Mouse (Mus musculus) limb, embryonic 15.5 days (tissue): ENCODE data around the gene Cct5. TPM values are rescaled to one million over a fixed set of nuclear protein-coding genes. Genes with fewer than 3 reads are reported as not detected.
A peak's percentile ranks its signal among the peaks of the same experiment; 100 is the strongest.

Experiments used
- ATAC-seq: fragments of 200-750 bp; cut with Nextera tagmentation; 2 replicates; pipeline ENCODE4 v1.8.0; 2017; ENCODE audit warnings: low read depth, moderate TSS enrichment; ENCODE audit not compliant: insufficient number of reproducible peaks, low FRiP score, low TSS enrichment
- H3K27ac ChIP-seq: fragments of 300-500 bp; sonication (generic); 2 replicates; pipeline ENCODE4 v1.5.1; 2015; ENCODE audit warnings: moderate library complexity, mild to moderate bottlenecking, inconsistent platforms
- H3K27me3 ChIP-seq: fragments of 300-500 bp; sonication (generic); 2 replicates; pipeline ENCODE4 v1.6.1; 2015; ENCODE audit warnings: inconsistent platforms
- H3K36me3 ChIP-seq: fragments of 300-500 bp; sonication (generic); 2 replicates; pipeline ENCODE4 v1.6.1; 2015; ENCODE audit warnings: inconsistent platforms
- H3K4me1 ChIP-seq: fragments of 300-500 bp; sonication (generic); 2 replicates; pipeline ENCODE4 v1.6.1; 2015; ENCODE audit warnings: inconsistent platforms
- H3K4me2 ChIP-seq: fragments of 300-500 bp; sonication (generic); 2 replicates; pipeline ENCODE4 v1.6.1; 2015; ENCODE audit warnings: mild to moderate bottlenecking, inconsistent platforms
- H3K4me3 ChIP-seq: fragments of 300-500 bp; sonication (generic); 2 replicates; pipeline ENCODE4 v1.5.1; 2015; ENCODE audit warnings: mild to moderate bottlenecking, inconsistent platforms
- H3K9ac ChIP-seq: fragments of 300-500 bp; sonication (generic); 2 replicates; pipeline ENCODE4 v1.6.1; 2015; ENCODE audit warnings: inconsistent platforms
- H3K9me3 ChIP-seq: fragments of 300-500 bp; sonication (generic); 2 replicates; pipeline ENCODE4 v1.6.1; 2016; ENCODE audit warnings: inconsistent platforms
- WGBS: fragments of 180-500 bp; shearing (Covaris S2); methylation state at CpG from one replicate; pipeline ENCODE4 v1.1.7; 2015; 5-methylcytosine and 5-hydroxymethylcytosine counted together
- polyA plus RNA-seq: library from polyadenylated mRNA; unstranded; fragments of >200 nt; fragmentation: Nextera tagmentation; extraction: Ambion mirVana; gene quantifications from 2 replicates; pipeline ENCODE4 v1.2.1, GENCODE M21; 2015

The Cct5 gene
- 450 and 453 TPM in 2 replicates for polyA plus RNA-seq

- peak within 1 kb of the TSS; percentile 84 for H3K4me2 ChIP-seq
- H3K9me3 ChIP-seq: no peaks in the 10 kb centered on the region
- peak within 1 kb of the TSS; percentile 97 for H3K27ac ChIP-seq
- H3K4me3 ChIP-seq: peak within 1 kb of the TSS; percentile 74
- WGBS: under 1% methylated on average over 63 of the region's 63 CpGs
- no peaks in the 10 kb centered on the region for H3K27me3 ChIP-seq
- peak within 1 kb of the TSS; percentile 83 for H3K9ac ChIP-seq
- peaks cover 6% of the 10 kb centered on the region; the same call in 1 of the 2 replicates for H3K36me3 ChIP-seq
- peaks cover 22% of the 10 kb centered on the region for H3K4me1 ChIP-seq
- peak; percentile 85 for ATAC-seq
Measured at GRCm38 (mm10) chr15:31601646-31602374, at the start of gene Cct5, which contains the start of gene Fam173b. TSS of gene Cct5 (minus strand) at chr15:31601804. TSS of gene Fam173b (plus strand) at chr15:31601852.

DNA sequence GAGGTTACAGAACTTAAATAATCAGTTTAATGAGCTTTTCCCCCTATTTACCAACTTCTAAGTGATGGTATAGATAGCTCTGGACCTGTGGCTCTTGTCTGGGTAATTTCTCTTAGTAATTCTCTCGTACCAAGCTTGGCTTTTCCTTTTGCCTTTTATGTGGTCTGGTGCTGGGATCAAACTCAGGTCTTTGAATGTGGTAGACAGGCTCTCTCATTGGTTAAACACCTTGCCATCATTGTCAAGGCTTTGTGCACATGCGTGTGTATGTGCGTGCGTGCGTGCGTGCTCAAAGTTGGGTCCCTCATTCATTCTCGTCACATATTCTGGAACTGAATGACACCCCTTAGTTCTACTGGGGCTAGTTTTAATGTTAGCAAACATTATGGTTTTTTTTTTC, 49.2 kb upstream of the Cct5 start:
- ATAC-seq: no peak
- H3K9ac ChIP-seq: no peak overlapping the region
- no peak overlapping the region for H3K27ac ChIP-seq

GRCm38 (mm10) chr15:31649691-31650090, 48.1 kb upstream of the Cct5 start:
- no peak for ATAC-seq
- H3K4me3 ChIP-seq: no peak overlapping the region
- peaks cover 4% of the 10 kb centered on the region; the same call in 1 of the 2 replicates for H3K4me1 ChIP-seq
- no peak overlapping the region for H3K27ac ChIP-seq
- no peaks in the 10 kb centered on the region for H3K36me3 ChIP-seq
- no peaks in the 10 kb centered on the region for H3K27me3 ChIP-seq
- no peaks in the 10 kb centered on the region for H3K9me3 ChIP-seq
- WGBS: 87% methylated on average over 12 of the region's 12 CpGs
- H3K4me2 ChIP-seq: no peak overlapping the region
- no peak overlapping the region for H3K9ac ChIP-seq

More for the DNA sequence above, 49.2 kb upstream of the Cct5 start:
- Histone ChIP-seq H3K4me3 (no peak overlapping the region), H3K27me3 (no peaks in the 10 kb centered on the region), H3K4me1 (peaks cover 4% of the 10 kb centered on the region; the same call in 1 of the 2 replicates), H3K9me3 (no peaks in the 10 kb centered on the region), H3K4me2 (no peak overlapping the region), H3K36me3 (no peaks in the 10 kb centered on the region)
- 85% methylated on average over 7 of the region's 7 CpGs for WGBS

- no peak overlapping the region for H3K27ac ChIP-seq
- WGBS: 58% methylated on average over 8 of the region's 8 CpGs
- ATAC-seq: no peak
Measured at GRCm38 (mm10) chr15:31647851-31648569, 46.4 kb upstream of the Cct5 start.

GRCm38 (mm10) chr15:31647225-31647624, 45.6 kb upstream of the Cct5 start:
- no peak overlapping the region for H3K27ac ChIP-seq
- no peak overlapping the region for H3K4me2 ChIP-seq
- no peak for ATAC-seq
- WGBS: 75% methylated on average over 6 of the region's 6 CpGs
- H3K36me3 ChIP-seq: no peaks in the 10 kb centered on the region
- H3K4me3 ChIP-seq: no peak overlapping the region
- H3K9ac ChIP-seq: no peak overlapping the region
- H3K9me3 ChIP-seq: no peaks in the 10 kb centered on the region
- H3K27me3 ChIP-seq: no peaks in the 10 kb centered on the region
- H3K4me1 ChIP-seq: peaks cover 4% of the 10 kb centered on the region; the same call in 1 of the 2 replicates

More at GRCm38 (mm10) chr15:31647851-31648569, 46.4 kb upstream of the Cct5 start:
- H3K4me1 ChIP-seq: peaks cover 4% of the 10 kb centered on the region; the same call in 1 of the 2 replicates
- no peaks in the 10 kb centered on the region for H3K9me3 ChIP-seq
- H3K4me3 ChIP-seq: no peak overlapping the region
- H3K9ac ChIP-seq: no peak overlapping the region
- no peaks in the 10 kb centered on the region for H3K36me3 ChIP-seq
- H3K27me3 ChIP-seq: no peaks in the 10 kb centered on the region
- H3K4me2 ChIP-seq: no peak overlapping the region

DNA sequence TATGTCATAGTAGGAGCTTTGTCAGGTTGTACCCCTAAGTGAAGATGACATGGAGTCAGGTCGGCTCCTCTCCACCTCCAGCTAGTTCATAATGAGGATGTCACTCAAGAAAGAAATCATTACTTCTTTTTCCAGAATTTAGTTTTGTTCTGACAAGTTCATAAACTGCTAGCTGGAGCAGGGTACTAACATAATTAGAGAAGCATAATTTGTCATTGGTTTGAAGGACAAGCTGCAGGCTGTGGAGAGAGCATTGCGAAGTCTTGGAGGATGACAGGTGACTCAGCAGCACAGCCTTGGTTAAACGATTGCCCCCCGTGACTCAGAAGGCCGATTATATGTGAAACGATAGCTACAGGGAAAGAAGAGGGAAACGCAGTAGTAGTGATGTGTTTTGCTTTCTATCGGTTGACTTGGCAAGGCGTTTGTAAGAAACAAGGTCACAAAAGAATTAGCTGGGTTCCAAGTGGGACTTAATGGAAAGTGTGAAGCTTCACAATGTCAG, 34.5 kb upstream of the Cct5 start:
- Histone ChIP-seq H3K36me3 (no peaks in the 10 kb centered on the region), H3K9me3 (no peaks in the 10 kb centered on the region), H3K9ac (no peak overlapping the region), H3K4me3 (no peak overlapping the region), H3K4me1 (peaks cover 10% of the 10 kb centered on the region; the same call in 1 of the 2 replicates), H3K27ac (no peak overlapping the region), H3K27me3 (no peaks in the 10 kb centered on the region), H3K4me2 (no peak overlapping the region)
- 71% methylated on average over 9 of the region's 9 CpGs for WGBS
- no peak for ATAC-seq

- no peak for ATAC-seq
- no peak overlapping the region for H3K27ac ChIP-seq
- no peaks in the 10 kb centered on the region for H3K36me3 ChIP-seq
- no peak overlapping the region for H3K4me2 ChIP-seq
- no peaks in the 10 kb centered on the region for H3K9me3 ChIP-seq
- peaks cover 10% of the 10 kb centered on the region; the same call in 1 of the 2 replicates for H3K4me1 ChIP-seq
- no peak overlapping the region for H3K9ac ChIP-seq
- H3K27me3 ChIP-seq: no peaks in the 10 kb centered on the region
- 66% methylated on average over 6 of the region's 6 CpGs for WGBS
- H3K4me3 ChIP-seq: no peak overlapping the region
Measured at GRCm38 (mm10) chr15:31634582-31634981, 33.0 kb upstream of the Cct5 start.

- Histone ChIP-seq H3K4me2 (no peak overlapping the region), H3K27ac (no peak overlapping the region), H3K27me3 (no peaks in the 10 kb centered on the region), H3K4me1 (peaks cover 10% of the 10 kb centered on the region; the same call in 1 of the 2 replicates), H3K36me3 (no peaks in the 10 kb centered on the region), H3K9ac (no peak overlapping the region), H3K9me3 (no peaks in the 10 kb centered on the region), H3K4me3 (no peak overlapping the region)
- 74% methylated on average over 4 of the region's 4 CpGs for WGBS
- ATAC-seq: no peak
Measured at GRCm38 (mm10) chr15:31632478-31632877, 30.9 kb upstream of the Cct5 start.

GRCm38 (mm10) chr15:31631396-31631858, 29.8 kb upstream of the Cct5 start:
- ATAC-seq: no peak
- Histone ChIP-seq H3K4me2 (no peak overlapping the region), H3K9ac (no peak overlapping the region), H3K4me1 (peaks cover 12% of the 10 kb centered on the region; the same call in 1 of the 2 replicates), H3K27ac (no peak overlapping the region), H3K9me3 (no peaks in the 10 kb centered on the region), H3K36me3 (no peaks in the 10 kb centered on the region), H3K27me3 (no peaks in the 10 kb centered on the region), H3K4me3 (no peak overlapping the region)
- WGBS: 48% methylated on average over 12 of the region's 12 CpGs

- no peaks in the 10 kb centered on the region for H3K36me3 ChIP-seq
- WGBS: 84% methylated on average over 3 of the region's 3 CpGs
- H3K27me3 ChIP-seq: no peaks in the 10 kb centered on the region
Measured at GRCm38 (mm10) chr15:31629556-31629955, 28.0 kb upstream of the Cct5 start.

GRCm38 (mm10) chr15:31628180-31628579, 26.6 kb upstream of the Cct5 start:
- no peaks in the 10 kb centered on the region for H3K9me3 ChIP-seq
- no peak overlapping the region for H3K4me2 ChIP-seq
- H3K36me3 ChIP-seq: no peaks in the 10 kb centered on the region
- no peak overlapping the region for H3K27ac ChIP-seq
- H3K4me1 ChIP-seq: peaks cover 12% of the 10 kb centered on the region; the same call in 1 of the 2 replicates
- H3K9ac ChIP-seq: no peak overlapping the region
- no peak for ATAC-seq
- H3K27me3 ChIP-seq: no peaks in the 10 kb centered on the region
- 61% methylated on average over 10 of the region's 10 CpGs for WGBS
- no peak overlapping the region for H3K4me3 ChIP-seq

More at GRCm38 (mm10) chr15:31629556-31629955, 28.0 kb upstream of the Cct5 start:
- H3K9ac ChIP-seq: no peak overlapping the region
- H3K9me3 ChIP-seq: no peaks in the 10 kb centered on the region
- H3K4me1 ChIP-seq: peaks cover 12% of the 10 kb centered on the region; the same call in 1 of the 2 replicates
- ATAC-seq: no peak
- H3K4me3 ChIP-seq: no peak overlapping the region
- no peak overlapping the region for H3K4me2 ChIP-seq
- no peak overlapping the region for H3K27ac ChIP-seq
